In the genomic region with DNA sequence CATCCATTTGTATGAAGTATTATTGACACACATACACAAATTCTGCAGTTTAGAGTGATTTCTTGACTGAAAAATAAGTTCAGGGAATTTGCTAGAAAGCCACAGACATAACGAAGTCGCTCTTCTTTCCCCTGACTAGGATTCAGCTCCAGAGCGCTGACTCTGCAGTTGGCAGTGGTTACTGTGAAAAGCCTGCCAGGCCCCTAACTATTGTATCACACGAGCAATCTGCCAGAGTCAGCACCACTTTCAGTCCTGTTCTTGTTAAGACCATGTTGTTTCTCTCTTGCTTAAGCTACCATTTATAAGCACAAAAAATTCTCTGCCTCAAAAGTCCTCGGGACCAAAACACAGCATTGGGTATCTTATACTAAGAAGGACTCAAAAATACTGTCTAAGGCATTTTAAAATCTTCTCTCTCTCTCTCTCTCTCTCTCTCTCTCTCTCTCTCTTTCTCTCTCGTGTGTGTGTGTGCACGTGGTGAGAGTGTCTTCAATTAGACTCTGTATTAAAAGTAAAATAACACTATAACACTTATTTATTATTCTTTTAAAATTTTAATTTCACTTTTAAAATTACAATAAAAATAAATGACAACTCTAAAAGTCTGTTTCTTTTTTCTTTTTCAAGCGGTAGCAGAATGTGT, we compare ENCODE assay signal across 8 mouse cellular contexts. TPM values are rescaled to one million over a fixed set of nuclear protein-coding genes. Genes with fewer than 3 reads are reported as not detected.
DNase-seq lines count a peak whose midpoint lies in the region; ATAC-seq lines count a peak whose summit lies in the region.

No protein-coding gene starts in this region.

- 41% methylated on average over 8 of the region's 8 CpGs for WGBS in embryonic facial prominence, embryonic 14.5 days
- WGBS in embryonic facial prominence, embryonic 10.5 days: 66% methylated on average over 8 of the region's 8 CpGs
- WGBS in liver, embryonic 12.5 days (ENCODE audit: insufficient replicate concordance): 60% methylated on average over 8 of the region's 8 CpGs

- no peaks in the 10 kb centered on the region for H3K27me3 ChIP-seq in embryonic facial prominence, embryonic 14.5 days (replicated peaks; ENCODE audit: control insufficient read depth, insufficient read depth, low read length)
- no peaks in the 10 kb centered on the region for H3K27me3 ChIP-seq in embryonic facial prominence, embryonic 10.5 days (replicated peaks; ENCODE audit: low read depth, poor library complexity, severe bottlenecking)
- no peaks in the 10 kb centered on the region for H3K27me3 ChIP-seq in liver, embryonic 12.5 days (replicated peaks)

- H3K4me3 ChIP-seq in embryonic facial prominence, embryonic 14.5 days (ENCODE audit: low read depth, low read length): no peak overlapping the region
- H3K4me3 ChIP-seq in embryonic facial prominence, embryonic 10.5 days: no peak overlapping the region
- H3K4me3 ChIP-seq in liver, embryonic 12.5 days: no peak overlapping the region

- H3K9ac ChIP-seq in embryonic facial prominence, embryonic 14.5 days (ENCODE audit: low read depth, low read length): no peak overlapping the region
- no peak overlapping the region for H3K9ac ChIP-seq in liver, embryonic 12.5 days

- no peaks in the 10 kb centered on the region for H3K9me3 ChIP-seq in embryonic facial prominence, embryonic 14.5 days (ENCODE audit: control insufficient read depth, low read length)
- H3K9me3 ChIP-seq in embryonic facial prominence, embryonic 10.5 days: no peaks in the 10 kb centered on the region
- H3K9me3 ChIP-seq in liver, embryonic 12.5 days (replicated peaks): no peaks in the 10 kb centered on the region

- ATAC-seq in embryonic facial prominence, embryonic 14.5 days (ENCODE audit: low read depth): peak; percentile 67; the same call in 1 of the 2 replicates
- no peak for ATAC-seq in liver, embryonic 12.5 days

- H3K4me2 ChIP-seq in embryonic facial prominence, embryonic 14.5 days (ENCODE audit: low read depth, low read length): no peak overlapping the region
- no peak overlapping the region for H3K4me2 ChIP-seq in liver, embryonic 12.5 days

- H3K27ac ChIP-seq in embryonic facial prominence, embryonic 14.5 days (replicated peaks; ENCODE audit: low read depth, low read length): no peak overlapping the region; the same call in 1 of the 2 replicates
- no peak overlapping the region for H3K27ac ChIP-seq in embryonic facial prominence, embryonic 10.5 days (replicated peaks)
- no peak overlapping the region for H3K27ac ChIP-seq in liver, embryonic 12.5 days

- DNase-seq in embryonic facial prominence, embryonic 14.5 days (ENCODE audit: low spot score): peak; percentile 87
- DNase-seq in embryonic facial prominence, embryonic 10.5 days (ENCODE audit: low spot score): no peak
- DNase-seq in ovary, postnatal 14 days (ENCODE audit: low spot score): peak; percentile 46
- DNase-seq in ovary, postnatal 10 days (ENCODE audit: low spot score): no peak
- peak; percentile 11 for DNase-seq in heart, adult 8-10 months (ENCODE audit: low spot score)
- peak; percentile 24 to 32 for DNase-seq in layer of hippocampus, postnatal 25 days (ENCODE audit: extremely low spot score in 1 of 2, low spot score in 1 of 2)
- peak; percentile 32 for DNase-seq in right cerebral cortex, postnatal 25 days

- H3K36me3 ChIP-seq in embryonic facial prominence, embryonic 14.5 days (ENCODE audit: control insufficient read depth, insufficient read depth, low read length): no peaks in the 10 kb centered on the region
- H3K36me3 ChIP-seq in embryonic facial prominence, embryonic 10.5 days (replicated peaks): no peaks in the 10 kb centered on the region
- H3K36me3 ChIP-seq in liver, embryonic 12.5 days: no peaks in the 10 kb centered on the region

- H3K4me1 ChIP-seq in embryonic facial prominence, embryonic 14.5 days (ENCODE audit: control insufficient read depth, insufficient read depth, low read length): 0 out of 2 replicates have a peak, but pooled peaks cover 3% of the 10 kb centered on the region
- H3K4me1 ChIP-seq in embryonic facial prominence, embryonic 10.5 days: no peaks in the 10 kb centered on the region; the same call in 1 of the 2 replicates
- no peaks in the 10 kb centered on the region for H3K4me1 ChIP-seq in liver, embryonic 12.5 days

RNA-seq across cellular contexts. Expression of gene Rarb, which starts 22.1 kb away (rescaled TPM):
- polyA plus RNA-seq in embryonic facial prominence, embryonic 14.5 days (2014; fragmentation: Nextera tagmentation; extraction: Ambion mirVana): 15.8 and 19.1 TPM in 2 replicates
- 18.0 and 27.1 TPM in 2 replicates for polyA plus RNA-seq in embryonic facial prominence, embryonic 10.5 days (2016; fragmentation: Nextera tagmentation; extraction: Ambion mirVana)
- total RNA-seq in heart, adult 8-10 months (2022): 10 to 100 TPM; 15.3 to 18.2 (median 17.3) TPM
- 1 to 10 TPM; 7.2 to 8.1 TPM for total RNA-seq in layer of hippocampus, postnatal 25 days (2021)
- polyA plus RNA-seq in liver, embryonic 12.5 days (2016; fragmentation: Nextera tagmentation; extraction: Ambion mirVana): 7.6 and 8.2 TPM in 2 replicates

Comparison
In these comparisons a context has a peak if more than half of its experiments do, and no peak if none do; other contexts are left out.
1. DNase-seq: peak in embryonic facial prominence, embryonic 14.5 days (single experiment), ovary, postnatal 14 days (single experiment), heart, adult 8-10 months (single experiment), layer of hippocampus, postnatal 25 days (2 of 2) and right cerebral cortex, postnatal 25 days (single experiment); none in embryonic facial prominence, embryonic 10.5 days (single experiment) and ovary, postnatal 10 days (single experiment).